Mouse (Mus musculus) heart, postnatal 0 days (tissue): ENCODE data around the gene Slc44a1. TPM values are rescaled to one million over a fixed set of nuclear protein-coding genes. Genes with fewer than 3 reads are reported as not detected.

Source experiments
- ATAC-seq: fragments of 200-750 bp; cut with Nextera tagmentation; 2 replicates; pipeline ENCODE4 v1.8.0; 2017; ENCODE audit warnings: low read depth, moderate number of reproducible peaks, moderate library complexity; ENCODE audit not compliant: insufficient read depth
- DNase-seq: peaks from one replicate; pipeline ENCODE4 v3.0.0-alpha.2; 2016; ENCODE audit warnings: low spot score
- H3K27ac ChIP-seq: fragments of 300-500 bp; sonication (generic); 2 replicates; pipeline ENCODE4 v1.5.1; 2014; ENCODE audit warnings: low read depth, mild to moderate bottlenecking
- H3K27me3 ChIP-seq: fragments of 300-500 bp; sonication (generic); 2 replicates; pipeline ENCODE4 v1.6.1; 2014; ENCODE audit warnings: low read length, mixed read lengths; ENCODE audit not compliant: control insufficient read depth, insufficient read depth
- H3K36me3 ChIP-seq: fragments of 300-500 bp; sonication (generic); replicated peaks from 2 replicates; pipeline ENCODE4 v1.6.1; 2014; ENCODE audit warnings: low read length, mixed read lengths; ENCODE audit not compliant: control insufficient read depth, insufficient read depth
- H3K4me1 ChIP-seq: fragments of 300-500 bp; sonication (generic); 2 replicates; pipeline ENCODE4 v1.6.1; 2014; ENCODE audit warnings: antibody characterized with exemption; ENCODE audit not compliant: control insufficient read depth, insufficient read depth
- H3K4me2 ChIP-seq: fragments of 300-500 bp; sonication (generic); 2 replicates; pipeline ENCODE4 v1.6.1; 2014; ENCODE audit warnings: low read depth, mild to moderate bottlenecking, low read length, moderate library complexity
- H3K4me3 ChIP-seq: fragments of 300-500 bp; sonication (generic); 2 replicates; pipeline ENCODE4 v1.5.1; 2014; ENCODE audit warnings: low read depth, low read length
- H3K9ac ChIP-seq: fragments of 300-500 bp; sonication (generic); replicated peaks from 2 replicates; pipeline ENCODE4 v1.6.1; 2014; ENCODE audit warnings: low read depth, low read length, mixed read lengths
- H3K9me3 ChIP-seq: fragments of 300-500 bp; sonication (generic); replicated peaks from 2 replicates; pipeline ENCODE4 v1.6.1; 2016; ENCODE audit warnings: low read length; ENCODE audit not compliant: control insufficient read depth
- CTCF ChIP-seq: IDR thresholded peaks from 2 replicates; pipeline ENCODE4 v1.5.1; 2016; ENCODE audit warnings: antibody characterized with exemption, control low read depth, low read depth
- EP300 ChIP-seq: IDR thresholded peaks from 2 replicates; pipeline ENCODE4 v1.6.1; 2016; ENCODE audit warnings: antibody characterized with exemption, low read depth
- WGBS: fragments of 180-500 bp; shearing (Covaris S2); extraction: QIAGEN DNeasy Blood & Tissue Kit; methylation state at CpG from one replicate; pipeline ENCODE4 v1.1.7; 2014; 5-methylcytosine and 5-hydroxymethylcytosine counted together
- polyA plus RNA-seq: library from polyadenylated mRNA; unstranded; fragments of >200 nt; fragmentation: Nextera tagmentation; extraction: Ambion mirVana; gene quantifications from 2 replicates; pipeline ENCODE4 v1.2.1, GENCODE M21; 2015
- total RNA-seq: library from RNA; depleted of rRNA; stranded (reverse); fragments of >200 nt; gene quantifications from 2 replicates; pipeline ENCODE4 v1.2.3, GENCODE M21; 2014; ENCODE audit warnings: low replicate concordance

Gene Slc44a1
- total and polyA plus RNA-seq, 2 experiments from 2014 or later, result 15.4 to 37.1 TPM

- Histone ChIP-seq H3K9ac (no peak overlapping the region), H3K36me3 (0 out of 2 replicates have a peak, but pooled peaks cover 5% of the 10 kb centered on the region), H3K9me3 (no peaks in the 10 kb centered on the region), H3K4me3 (no peak overlapping the region), H3K27ac (peak overlapping the region; percentile 20; the same call in 1 of the 2 replicates), H3K4me2 (no peak overlapping the region), H3K27me3 (no peaks in the 10 kb centered on the region), H3K4me1 (peaks cover 31% of the 10 kb centered on the region)
- DNase-seq (no peak), ATAC-seq (no peak)
- TF ChIP-seq EP300, result no peak
- TF ChIP-seq CTCF, result no peak
- 46% methylated on average over 6 of the region's 6 CpGs for WGBS
Observed at GRCm38 (mm10) chr4:53516011-53516532, 75.9 kb downstream of the Slc44a1 start.

DNA sequence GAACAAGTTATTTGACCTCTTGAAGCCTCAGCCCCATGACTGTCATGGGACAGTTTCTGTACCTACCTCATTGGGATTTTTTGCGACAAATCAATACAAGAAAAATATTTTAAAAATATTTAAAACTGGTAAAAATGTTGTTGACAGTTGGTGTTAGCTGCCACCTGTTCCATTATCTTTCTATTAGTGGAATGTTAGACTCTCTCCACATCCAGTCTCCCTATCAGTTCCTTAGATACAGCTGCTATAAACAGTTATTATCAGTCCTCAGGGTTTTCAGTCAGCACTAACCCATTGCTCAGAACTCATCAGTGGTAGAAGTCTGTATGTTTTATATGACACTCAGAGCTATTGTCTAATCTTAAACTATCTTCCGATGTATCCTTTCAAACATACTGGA lies 79.2 kb downstream of the Slc44a1 start:
- Histone ChIP-seq H3K4me1 (peaks cover 12% of the 10 kb centered on the region), H3K36me3 (0 out of 2 replicates have a peak, but pooled peaks cover 5% of the 10 kb centered on the region), H3K4me3 (no peak overlapping the region), H3K27ac (no peak overlapping the region), H3K9ac (no peak overlapping the region), H3K27me3 (no peaks in the 10 kb centered on the region), H3K4me2 (no peak overlapping the region), H3K9me3 (no peaks in the 10 kb centered on the region)
- 75% methylated on average over 2 of the region's 2 CpGs for WGBS
- DNase-seq, result no peak
- TF ChIP-seq CTCF (no peak), EP300 (no peak)
- ATAC-seq, result no peak

- no peak overlapping the region for H3K27ac ChIP-seq
- ATAC-seq, result no peak
- no peak overlapping the region for H3K9ac ChIP-seq
- TF ChIP-seq EP300 (no peak), CTCF (no peak)
- 65% methylated on average over 8 of the region's 8 CpGs for WGBS
- no peaks in the 10 kb centered on the region for H3K9me3 ChIP-seq
- H3K4me2 ChIP-seq, result no peak overlapping the region
- H3K4me3 ChIP-seq, result no peak overlapping the region
- H3K4me1 ChIP-seq, result peaks cover 5% of the 10 kb centered on the region; the same call in 1 of the 2 replicates
- peaks cover 5% of the 10 kb centered on the region; the same call in 1 of the 2 replicates for H3K36me3 ChIP-seq
- no peak for DNase-seq
- no peaks in the 10 kb centered on the region for H3K27me3 ChIP-seq
Observed at GRCm38 (mm10) chr4:53521028-53521427, 80.8 kb downstream of the Slc44a1 start.

DNA sequence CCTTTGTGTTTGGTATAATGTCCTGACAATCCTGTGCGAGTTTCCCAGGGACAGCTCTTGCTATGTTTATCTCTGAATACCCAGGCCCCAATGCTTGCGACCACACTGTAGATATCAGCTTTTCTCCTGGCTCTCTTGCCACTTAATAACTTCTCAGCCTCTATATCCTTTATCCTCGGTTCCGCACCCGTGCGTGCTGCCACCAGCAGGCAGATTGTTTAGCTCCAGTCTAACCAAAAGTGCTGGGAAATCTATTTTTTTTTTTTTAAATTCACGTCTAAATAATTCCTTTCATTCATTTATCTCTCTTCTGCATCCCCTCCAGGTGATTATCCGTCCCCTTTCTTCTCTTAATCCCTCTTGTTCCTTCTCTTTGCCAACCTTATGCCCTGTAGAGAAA lies 82.4 kb downstream of the Slc44a1 start:
- H3K4me2 ChIP-seq, result no peak overlapping the region
- H3K4me3 ChIP-seq, result no peak overlapping the region
- 59% methylated on average over 8 of the region's 8 CpGs for WGBS
- peaks cover under 1% of the 10 kb centered on the region; the same call in 1 of the 2 replicates for H3K36me3 ChIP-seq
- no peaks in the 10 kb centered on the region for H3K9me3 ChIP-seq
- ATAC-seq, result no peak
- no peak for DNase-seq
- 0 out of 2 replicates have a peak, but pooled peaks cover 6% of the 10 kb centered on the region for H3K4me1 ChIP-seq
- H3K27ac ChIP-seq, result no peak overlapping the region
- H3K27me3 ChIP-seq, result no peaks in the 10 kb centered on the region
- no peak for TF ChIP-seq CTCF
- TF ChIP-seq EP300, result no peak
- H3K9ac ChIP-seq, result no peak overlapping the region

- DNase-seq (no peak), ATAC-seq (no peak)
- Histone ChIP-seq H3K9me3 (no peaks in the 10 kb centered on the region), H3K4me1 (0 out of 2 replicates have a peak, but pooled peaks cover 6% of the 10 kb centered on the region), H3K36me3 (no peaks in the 10 kb centered on the region; the same call in 1 of the 2 replicates), H3K9ac (no peak overlapping the region), H3K4me2 (no peak overlapping the region), H3K4me3 (no peak overlapping the region), H3K27ac (no peak overlapping the region), H3K27me3 (no peaks in the 10 kb centered on the region)
- TF ChIP-seq CTCF (no peak), EP300 (no peak)
- WGBS, result 68% methylated on average over 6 of the region's 6 CpGs
Observed at GRCm38 (mm10) chr4:53525503-53525902, 85.3 kb downstream of the Slc44a1 start.

GRCm38 (mm10) chr4:53525994-53526393 lies 85.8 kb downstream of the Slc44a1 start:
- no peak for DNase-seq
- H3K27me3 ChIP-seq, result no peaks in the 10 kb centered on the region
- 79% methylated on average over 1 of the region's 1 CpGs for WGBS
- H3K4me3 ChIP-seq, result no peak overlapping the region
- H3K4me2 ChIP-seq, result no peak overlapping the region
- no peak for ATAC-seq
- no peak for TF ChIP-seq CTCF
- no peak for TF ChIP-seq EP300
- H3K4me1 ChIP-seq, result 0 out of 2 replicates have a peak, but pooled peaks cover 6% of the 10 kb centered on the region
- H3K9ac ChIP-seq, result no peak overlapping the region
- H3K9me3 ChIP-seq, result no peaks in the 10 kb centered on the region
- H3K36me3 ChIP-seq, result no peaks in the 10 kb centered on the region; the same call in 1 of the 2 replicates
- H3K27ac ChIP-seq, result no peak overlapping the region
